Mouse (Mus musculus): ENCODE measurements at regions not wholly inside any gene's neighbourhood (a gene's known extent, or its start where the extent isn't known, plus 50 kb on each side); places are given as distances from the start of the nearest gene placed in this dataset.

- Histone ChIP-seq H3K4me3 (ENCODE audit: low read depth, low read length) (no peak overlapping the region), H3K27ac (replicated peaks; ENCODE audit: low read depth, low read length) (no peak overlapping the region), H3K9me3 (ENCODE audit: control insufficient read depth, low read length) (no peaks in the 10 kb centered on the region), H3K27me3 (ENCODE audit: control insufficient read depth, insufficient read depth, low read length) (no peaks in the 10 kb centered on the region), H3K36me3 (ENCODE audit: control insufficient read depth, insufficient read depth, low read length) (no peaks in the 10 kb centered on the region), H3K4me2 (ENCODE audit: low read depth, severe bottlenecking) (no peak overlapping the region), H3K9ac (ENCODE audit: low read length) (no peak overlapping the region), H3K4me1 (ENCODE audit: control insufficient read depth, insufficient read depth, low read length) (no peaks in the 10 kb centered on the region)
- 60% methylated on average over 5 of the region's 5 CpGs for WGBS
- ATAC-seq (ENCODE audit: insufficient number of reproducible peaks, low FRiP score, low TSS enrichment, low read depth) (no peak), DNase-seq (ENCODE audit: low spot score) (no peak)
Measured at GRCm38 (mm10) chr4:31290301-31290975, 673.5 kb upstream of the Map3k7 start.

- no peaks in the 10 kb centered on the region for H3K36me3 ChIP-seq (ENCODE audit: control insufficient read depth, insufficient read depth, low read length)
- H3K27me3 ChIP-seq (ENCODE audit: control insufficient read depth, insufficient read depth, low read length) = no peaks in the 10 kb centered on the region
- no peak overlapping the region for H3K4me3 ChIP-seq (ENCODE audit: low read depth, low read length)
- ATAC-seq (ENCODE audit: insufficient number of reproducible peaks, low FRiP score, low TSS enrichment, low read depth) = no peak
- no peaks in the 10 kb centered on the region for H3K4me1 ChIP-seq (ENCODE audit: control insufficient read depth, insufficient read depth, low read length)
- H3K9me3 ChIP-seq (ENCODE audit: control insufficient read depth, low read length) = no peaks in the 10 kb centered on the region
- no peak for DNase-seq (ENCODE audit: low spot score)
- 43% methylated on average over 2 of the region's 2 CpGs for WGBS
- no peak overlapping the region for H3K4me2 ChIP-seq (ENCODE audit: low read depth, severe bottlenecking)
- H3K27ac ChIP-seq (replicated peaks; ENCODE audit: low read depth, low read length) = no peak overlapping the region
- no peak overlapping the region for H3K9ac ChIP-seq (ENCODE audit: low read length)
Measured at GRCm38 (mm10) chr4:31293752-31294151, 670.1 kb upstream of the Map3k7 start.

GRCm38 (mm10) chr4:31297848-31298247 lies 666.0 kb upstream of the Map3k7 start:
- 85% methylated on average over 3 of the region's 3 CpGs for WGBS
- DNase-seq (ENCODE audit: low spot score) (no peak), ATAC-seq (ENCODE audit: insufficient number of reproducible peaks, low FRiP score, low TSS enrichment, low read depth) (no peak)
- Histone ChIP-seq H3K27ac (replicated peaks; ENCODE audit: low read depth, low read length) (no peak overlapping the region), H3K4me2 (ENCODE audit: low read depth, severe bottlenecking) (no peak overlapping the region), H3K27me3 (ENCODE audit: control insufficient read depth, insufficient read depth, low read length) (no peaks in the 10 kb centered on the region), H3K36me3 (ENCODE audit: control insufficient read depth, insufficient read depth, low read length) (no peaks in the 10 kb centered on the region), H3K9me3 (ENCODE audit: control insufficient read depth, low read length) (no peaks in the 10 kb centered on the region), H3K4me3 (ENCODE audit: low read depth, low read length) (no peak overlapping the region), H3K9ac (ENCODE audit: low read length) (no peak overlapping the region), H3K4me1 (ENCODE audit: control insufficient read depth, insufficient read depth, low read length) (no peaks in the 10 kb centered on the region)

GRCm38 (mm10) chr4:31319269-31319668 lies 644.6 kb upstream of the Map3k7 start:
- no peak overlapping the region for H3K4me2 ChIP-seq (ENCODE audit: low read depth, severe bottlenecking)
- DNase-seq (ENCODE audit: low spot score) (no peak), ATAC-seq (ENCODE audit: insufficient number of reproducible peaks, low FRiP score, low TSS enrichment, low read depth) (no peak)
- no peaks in the 10 kb centered on the region for H3K9me3 ChIP-seq (ENCODE audit: control insufficient read depth, low read length)
- H3K27ac ChIP-seq (replicated peaks; ENCODE audit: low read depth, low read length) = no peak overlapping the region
- no peaks in the 10 kb centered on the region for H3K36me3 ChIP-seq (ENCODE audit: control insufficient read depth, insufficient read depth, low read length)
- H3K4me3 ChIP-seq (ENCODE audit: low read depth, low read length) = no peak overlapping the region
- WGBS = 19% methylated on average over 6 of the region's 6 CpGs
- no peaks in the 10 kb centered on the region for H3K4me1 ChIP-seq (ENCODE audit: control insufficient read depth, insufficient read depth, low read length)
- no peak overlapping the region for H3K9ac ChIP-seq (ENCODE audit: low read length)
- H3K27me3 ChIP-seq (ENCODE audit: control insufficient read depth, insufficient read depth, low read length) = no peaks in the 10 kb centered on the region

GRCm38 (mm10) chr4:31320734-31321507 lies 643.0 kb upstream of the Map3k7 start:
- Histone ChIP-seq H3K27me3 (ENCODE audit: control insufficient read depth, insufficient read depth, low read length) (no peaks in the 10 kb centered on the region), H3K4me3 (ENCODE audit: low read depth, low read length) (no peak overlapping the region), H3K9me3 (ENCODE audit: control insufficient read depth, low read length) (no peaks in the 10 kb centered on the region), H3K4me2 (ENCODE audit: low read depth, severe bottlenecking) (no peak overlapping the region), H3K36me3 (ENCODE audit: control insufficient read depth, insufficient read depth, low read length) (no peaks in the 10 kb centered on the region), H3K4me1 (ENCODE audit: control insufficient read depth, insufficient read depth, low read length) (no peaks in the 10 kb centered on the region), H3K27ac (replicated peaks; ENCODE audit: low read depth, low read length) (no peak overlapping the region), H3K9ac (ENCODE audit: low read length) (no peak overlapping the region)
- DNase-seq (ENCODE audit: low spot score) (no peak), ATAC-seq (ENCODE audit: insufficient number of reproducible peaks, low FRiP score, low TSS enrichment, low read depth) (no peak)
- WGBS = 76% methylated on average over 8 of the region's 8 CpGs

- no peaks in the 10 kb centered on the region for H3K27me3 ChIP-seq (ENCODE audit: control insufficient read depth, insufficient read depth, low read length)
- no peak overlapping the region for H3K9ac ChIP-seq (ENCODE audit: low read length)
- H3K4me3 ChIP-seq (ENCODE audit: low read depth, low read length) = no peak overlapping the region
- H3K4me1 ChIP-seq (ENCODE audit: control insufficient read depth, insufficient read depth, low read length) = no peaks in the 10 kb centered on the region
- H3K4me2 ChIP-seq (ENCODE audit: low read depth, severe bottlenecking) = no peak overlapping the region
- no peaks in the 10 kb centered on the region for H3K36me3 ChIP-seq (ENCODE audit: control insufficient read depth, insufficient read depth, low read length)
- ATAC-seq (ENCODE audit: insufficient number of reproducible peaks, low FRiP score, low TSS enrichment, low read depth) (no peak), DNase-seq (ENCODE audit: low spot score) (no peak)
- 93% methylated on average over 3 of the region's 3 CpGs for WGBS
- no peaks in the 10 kb centered on the region for H3K9me3 ChIP-seq (ENCODE audit: control insufficient read depth, low read length)
- H3K27ac ChIP-seq (replicated peaks; ENCODE audit: low read depth, low read length) = no peak overlapping the region
Measured at GRCm38 (mm10) chr4:31323816-31324215, 640.1 kb upstream of the Map3k7 start.

GRCm38 (mm10) chr4:31328798-31329197 lies 635.1 kb upstream of the Map3k7 start:
- Histone ChIP-seq H3K4me2 (ENCODE audit: low read depth, severe bottlenecking) (no peak overlapping the region), H3K4me1 (ENCODE audit: control insufficient read depth, insufficient read depth, low read length) (no peaks in the 10 kb centered on the region), H3K4me3 (ENCODE audit: low read depth, low read length) (no peak overlapping the region), H3K27me3 (ENCODE audit: control insufficient read depth, insufficient read depth, low read length) (no peaks in the 10 kb centered on the region), H3K9me3 (ENCODE audit: control insufficient read depth, low read length) (no peaks in the 10 kb centered on the region), H3K27ac (replicated peaks; ENCODE audit: low read depth, low read length) (no peak overlapping the region), H3K36me3 (ENCODE audit: control insufficient read depth, insufficient read depth, low read length) (no peaks in the 10 kb centered on the region), H3K9ac (ENCODE audit: low read length) (no peak overlapping the region)
- 71% methylated on average over 5 of the region's 5 CpGs for WGBS
- DNase-seq (ENCODE audit: low spot score) (no peak), ATAC-seq (ENCODE audit: insufficient number of reproducible peaks, low FRiP score, low TSS enrichment, low read depth) (no peak)

GRCm38 (mm10) chr4:31331053-31331452 lies 632.8 kb upstream of the Map3k7 start:
- no peak overlapping the region for H3K27ac ChIP-seq (replicated peaks; ENCODE audit: low read depth, low read length)
- H3K4me1 ChIP-seq (ENCODE audit: control insufficient read depth, insufficient read depth, low read length) = no peaks in the 10 kb centered on the region
- no peaks in the 10 kb centered on the region for H3K27me3 ChIP-seq (ENCODE audit: control insufficient read depth, insufficient read depth, low read length)
- no peaks in the 10 kb centered on the region for H3K9me3 ChIP-seq (ENCODE audit: control insufficient read depth, low read length)
- no peak overlapping the region for H3K4me2 ChIP-seq (ENCODE audit: low read depth, severe bottlenecking)
- H3K9ac ChIP-seq (ENCODE audit: low read length) = no peak overlapping the region
- H3K4me3 ChIP-seq (ENCODE audit: low read depth, low read length) = no peak overlapping the region
- ATAC-seq (ENCODE audit: insufficient number of reproducible peaks, low FRiP score, low TSS enrichment, low read depth) (no peak), DNase-seq (ENCODE audit: low spot score) (no peak)
- H3K36me3 ChIP-seq (ENCODE audit: control insufficient read depth, insufficient read depth, low read length) = no peaks in the 10 kb centered on the region

All from limb, embryonic 11.5 days (tissue).